20 mouse cellular contexts compared by ENCODE assay signal in genomic region chr12:57362732-57363131, GRCm38 (mm10).
"Had no signal": no experiment of that assay in that cellular context is flagged by ENCODE, and none has a peak within 500 bp of the region (broad histone marks: within the 10 kb centered on the region; RNA-seq: fewer than 3 reads in every experiment).

No protein-coding gene starts in this region.

- H3K27me3 ChIP-seq: limb, embryonic 12.5 days; limb, embryonic 15.5 days; lung, embryonic 15.5 days; megakaryocyte, embryonic 14.5 days; midbrain, embryonic 15.5 days had no signal

- H3K36me3 ChIP-seq: limb, embryonic 12.5 days; limb, embryonic 15.5 days; lung, embryonic 15.5 days; midbrain, embryonic 10.5 days; midbrain, embryonic 15.5 days had no signal

- H3K4me3 ChIP-seq: layer of hippocampus, adult 2 months; limb, embryonic 12.5 days; limb, embryonic 15.5 days; lung, embryonic 15.5 days; megakaryocyte, embryonic 14.5 days; midbrain, embryonic 10.5 days; midbrain, embryonic 15.5 days had no signal

- H3K27ac ChIP-seq: kidney, postnatal 0 days; layer of hippocampus, adult 2 months; limb, embryonic 12.5 days; limb, embryonic 15.5 days; liver, embryonic 14.5 days; lung, embryonic 15.5 days; midbrain, embryonic 10.5 days; midbrain, embryonic 15.5 days had no signal

- H3K9me3 ChIP-seq: limb, embryonic 12.5 days; limb, embryonic 15.5 days; lung, embryonic 15.5 days; megakaryocyte, embryonic 14.5 days; midbrain, embryonic 10.5 days; midbrain, embryonic 15.5 days had no signal

- H3K4me1 ChIP-seq: limb, embryonic 12.5 days; limb, embryonic 15.5 days; lung, embryonic 15.5 days; megakaryocyte, embryonic 14.5 days; midbrain, embryonic 10.5 days; midbrain, embryonic 15.5 days had no signal

- H3K4me2 ChIP-seq: limb, embryonic 12.5 days; limb, embryonic 15.5 days; liver, embryonic 11.5 days; lung, embryonic 15.5 days; midbrain, embryonic 15.5 days had no signal

- ATAC-seq: intestine, postnatal 0 days; midbrain, embryonic 15.5 days had no signal

- H3K9ac ChIP-seq: limb, embryonic 12.5 days; limb, embryonic 15.5 days; liver, embryonic 14.5 days; lung, embryonic 15.5 days; midbrain, embryonic 15.5 days had no signal

- DNase-seq: kidney, adult 2 months; kidney, postnatal 25 days; layer of hippocampus, adult 9-11 months; lung, adult 18-20 months; lung, postnatal 10 days; lung, postnatal 36 days; right cerebral cortex, postnatal 25 days; thymus, adult 18-20 months; thymus, postnatal 36 days had no signal
